Mouse (Mus musculus): ENCODE measurements around the gene Mgarp. TPM values are rescaled to one million over a fixed set of nuclear protein-coding genes. Genes with fewer than 3 reads are reported as not detected.

Gene Mgarp
- 0.11 and 0.25 TPM in 2 replicates for polyA plus RNA-seq (2012; ENCODE audit: low replicate concordance)

DNA sequence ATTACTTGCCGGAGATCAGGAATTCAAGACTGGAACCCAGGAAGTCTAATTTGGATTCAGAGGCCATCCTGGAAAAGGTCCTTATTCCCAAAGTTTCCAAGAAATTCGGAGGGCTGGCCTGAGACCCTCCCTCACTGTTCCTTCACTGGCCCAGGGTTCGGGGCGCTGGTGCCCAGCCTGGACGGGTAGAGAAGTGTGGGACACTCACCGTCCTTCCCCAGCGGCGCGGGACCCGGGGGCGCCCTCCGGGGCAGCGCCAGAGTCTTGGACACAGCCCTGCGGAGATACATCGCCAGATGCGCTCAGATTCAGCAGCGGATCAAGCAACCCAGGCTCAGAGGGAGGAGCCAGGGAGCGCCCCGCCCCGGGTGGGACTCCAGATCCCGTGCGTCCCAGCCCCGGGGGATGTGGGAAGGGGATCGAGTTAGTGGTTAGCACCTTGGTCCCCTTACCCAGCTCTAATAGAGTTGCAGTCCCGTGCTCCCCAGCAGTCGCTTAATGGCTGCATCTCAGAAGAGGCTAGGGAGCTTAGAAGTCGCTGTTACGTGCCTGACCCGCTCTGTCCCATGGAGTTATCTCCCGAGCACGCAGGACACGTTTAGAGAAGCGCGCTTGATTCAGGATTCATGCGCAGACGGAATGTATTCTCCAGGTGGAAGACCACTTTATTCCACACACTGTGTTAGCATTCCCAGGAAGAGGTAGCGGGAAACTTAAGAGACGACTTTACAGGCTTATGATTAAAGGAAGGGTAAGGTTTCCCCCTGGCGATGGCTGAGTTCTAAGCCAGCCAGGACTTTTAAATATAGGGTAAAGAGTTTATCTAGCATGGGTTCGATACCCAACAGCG, at the start of gene Mgarp:
Gene Mgarp (minus strand): TSS at position 520 of the 850 bp plus-strand sequence.

DNA sequence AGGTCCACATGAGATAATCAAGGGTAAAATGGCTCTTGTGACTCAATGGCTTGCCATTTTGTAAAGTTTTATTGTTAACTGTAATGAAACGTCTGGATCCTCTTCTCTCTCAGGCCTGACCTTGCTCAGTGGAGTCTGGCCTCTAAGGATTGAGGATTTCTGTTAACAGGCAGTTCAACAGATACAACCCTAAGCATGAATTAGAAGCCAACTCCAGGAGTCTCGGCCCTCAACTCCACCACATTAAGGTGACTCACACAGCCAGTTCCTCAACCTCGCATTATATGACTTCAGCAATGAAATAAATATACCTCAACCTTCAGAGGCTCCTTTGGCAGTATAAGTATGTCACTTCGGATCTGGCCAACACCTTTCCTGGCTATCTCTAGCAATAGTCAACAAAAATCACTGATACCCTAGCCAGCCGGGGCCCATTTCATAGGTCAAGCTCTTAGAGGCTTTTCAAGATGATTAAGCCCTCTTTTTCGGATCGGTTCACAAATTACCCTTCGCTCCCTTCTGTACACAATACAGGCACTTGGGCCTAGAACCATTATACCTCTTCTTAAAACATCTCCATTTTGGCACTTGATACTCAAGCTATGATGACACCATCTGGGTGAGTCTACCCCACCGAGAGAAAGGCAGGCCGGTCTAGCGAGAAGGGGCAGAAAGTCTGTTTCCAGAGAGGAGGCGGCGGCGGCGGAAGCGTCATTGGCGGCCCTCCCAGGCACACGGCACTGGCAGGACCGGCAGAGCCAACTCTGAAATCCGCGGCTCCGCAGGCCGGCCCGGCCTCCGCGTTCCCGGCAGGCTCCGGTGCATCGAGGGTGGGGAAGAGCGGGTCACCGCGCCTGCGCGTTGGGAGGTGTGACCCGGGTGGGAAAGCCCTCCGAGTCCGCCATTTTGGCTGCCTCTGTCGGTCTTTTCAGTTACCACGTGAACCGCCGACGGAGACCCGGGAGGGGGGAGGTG, 18.8 kb upstream of the Mgarp start, which contains the start of gene Naa15:
Gene Naa15 (plus strand): TSS at position 51 of the 975 bp plus-strand sequence.

DNA sequence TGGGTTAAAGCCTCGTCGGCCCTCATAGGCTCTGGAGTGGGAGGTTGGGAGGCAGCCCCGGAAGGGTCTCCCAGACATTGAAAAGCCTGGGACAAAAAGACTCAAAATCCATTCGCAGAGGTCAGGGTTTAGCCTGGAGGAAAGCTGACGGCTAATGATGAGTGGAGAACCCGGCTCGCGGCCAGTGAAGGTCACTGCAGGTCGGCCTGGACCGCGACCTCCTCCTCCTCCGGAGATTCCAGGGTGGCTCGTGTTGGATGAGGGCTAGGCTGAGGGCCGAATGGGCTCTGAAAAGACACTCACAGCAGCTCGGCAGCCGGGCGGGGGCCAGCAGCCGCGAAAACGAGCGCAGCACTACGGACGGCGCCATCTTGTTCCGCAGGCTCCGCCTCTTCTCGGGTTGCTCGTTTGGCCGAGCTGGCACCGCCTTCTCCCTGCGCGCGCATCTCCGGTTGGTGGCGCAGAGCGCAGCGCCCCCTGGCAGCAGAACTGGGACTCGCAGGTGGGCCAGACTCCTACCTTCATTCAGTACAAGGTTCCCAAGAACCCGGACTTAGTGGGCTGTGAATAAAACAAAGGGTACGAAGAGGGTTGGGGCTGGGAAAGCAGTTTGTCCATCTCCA, 12.1 kb upstream of the Mgarp start, which contains the start of gene Ndufc1:
Gene Ndufc1 (minus strand): TSS at position 428 of the 623 bp plus-strand sequence.

DNA sequence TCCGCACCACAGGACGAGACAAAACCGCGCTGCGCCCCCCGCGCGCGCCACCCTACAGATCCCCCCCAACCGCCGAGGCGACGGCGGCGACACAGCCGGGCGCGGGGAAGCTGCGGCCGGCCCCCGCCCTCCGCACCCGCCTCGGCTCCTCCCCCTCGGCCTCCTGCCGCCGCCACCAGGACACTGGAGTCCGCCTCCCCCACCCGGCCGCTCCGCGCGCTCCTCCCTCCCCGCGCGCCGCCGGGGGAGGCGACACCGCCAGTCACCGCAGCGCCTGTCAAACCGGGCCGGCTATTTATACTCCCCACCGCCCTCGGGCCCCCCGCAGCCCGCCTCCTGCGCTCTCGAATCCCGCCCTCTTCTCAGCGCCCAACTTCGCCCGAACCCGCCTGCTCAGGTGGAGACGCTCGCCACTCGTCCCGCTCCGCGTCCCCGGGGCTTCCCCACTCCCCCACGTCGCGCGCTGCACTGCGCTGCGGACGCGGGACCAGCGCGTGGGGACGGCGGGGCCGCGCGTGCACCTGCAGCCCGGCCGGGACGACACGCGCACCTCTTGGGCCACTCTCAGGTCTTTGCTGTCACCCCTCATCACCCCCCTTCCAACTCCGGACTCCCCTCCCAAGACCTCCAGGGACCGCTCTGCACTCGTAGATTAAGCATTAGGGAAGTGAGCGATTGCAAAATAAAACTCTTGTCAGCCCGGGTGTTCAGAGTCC, 55.8 kb downstream of the Mgarp start, which contains the start of gene Elf2:
Gene Elf2 (minus strand): TSS at position 112 of the 716 bp plus-strand sequence.

Other genes starting within 250 kb of the Mgarp start
- 3.4 and 3.8 TPM in 2 replicates for gene Noct, start 172.3 kb downstream of the Mgarp start, polyA plus RNA-seq (2012; ENCODE audit: low replicate concordance)
- gene Elf2, start 56.1 kb downstream of the Mgarp start, polyA plus RNA-seq (2012; ENCODE audit: low replicate concordance): 23.3 and 49.5 TPM in 2 replicates
- 1.2 and 36.4 TPM in 2 replicates for gene Ndufc1, start 12.2 kb upstream of the Mgarp start, polyA plus RNA-seq (2012; ENCODE audit: low replicate concordance)
- gene Naa15, start 18.4 kb upstream of the Mgarp start, polyA plus RNA-seq (2012; ENCODE audit: low replicate concordance): 8.0 and 8.6 TPM in 2 replicates
- gene Rab33b, start 87.2 kb upstream of the Mgarp start, polyA plus RNA-seq (2012; ENCODE audit: low replicate concordance): 14.2 and 17.7 TPM in 2 replicates
- 6.8 and 10.1 TPM in 2 replicates for gene Setd7, start 164.1 kb upstream of the Mgarp start, polyA plus RNA-seq (2012; ENCODE audit: low replicate concordance)

Measured in hematopoietic multipotent progenitor cell, adult 10-12 weeks (in vitro differentiated cells).